Mouse (Mus musculus): ENCODE results near the gene Gm14435. TPM values are rescaled to one million over a fixed set of nuclear protein-coding genes. Genes with fewer than 3 reads are reported as not detected.

Gene Gm14435
- total RNA-seq (2023), result not detected in 2 replicates

DNA sequence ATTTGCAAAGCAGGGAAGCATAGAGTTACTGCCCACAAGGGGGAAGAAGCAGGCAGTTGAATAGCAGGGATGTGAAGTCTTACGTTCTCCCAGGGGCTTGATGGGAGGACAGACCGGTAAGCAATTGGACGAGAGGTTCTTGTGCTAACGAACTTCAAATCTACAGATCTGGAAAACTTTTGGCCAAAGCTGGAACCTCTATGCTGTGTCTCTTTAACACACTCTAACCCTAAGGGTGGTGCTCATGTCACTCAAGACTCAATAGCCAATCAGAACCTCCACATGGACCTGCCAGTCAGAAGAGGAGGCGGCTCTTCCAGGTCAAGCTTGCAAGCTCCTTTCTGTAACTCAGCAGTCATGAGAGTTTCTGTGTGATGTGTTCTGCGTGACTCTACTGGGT, at the start of gene Gm14435:
TSS of gene Gm14435 (plus strand) at position 301 of the 400 bp plus-strand sequence.

Other genes starting within 250 kb of the Gm14435 start
- 0.25 TPM in 1 of 2 replicates, not detected in the other for gene 2210418O10Rik, start 197.0 kb upstream of the Gm14435 start, total RNA-seq (2023)
- not detected in 2 replicates for gene Gm11009, start 104.1 kb upstream of the Gm14435 start, total RNA-seq (2023)
- gene Gm14434, start 63.2 kb downstream of the Gm14435 start, total RNA-seq (2023), result 1.3 TPM in 1 of 2 replicates, not detected in the other
- gene Zfp967, start 97.5 kb downstream of the Gm14435 start, total RNA-seq (2023), result not detected in 2 replicates
- not detected in 2 replicates for gene Gm14308, start 212.8 kb downstream of the Gm14435 start, total RNA-seq (2023)
- gene Zfp973, start 246.9 kb downstream of the Gm14435 start, total RNA-seq (2023), result 0.82 and 1.0 TPM in 2 replicates

Measured in neutrophil, adult 65 days (primary cell).